Mouse (Mus musculus): ENCODE data around the gene Cdc42ep4.

Gene Cdc42ep4

GRCm38 (mm10) chr11:113751484-113752084 lies at the start of gene Cdc42ep4:
TSS of gene Cdc42ep4 (minus strand) at chr11:113751881.
- ATAC-seq (ENCODE audit: insufficient number of reproducible peaks, low FRiP score, low TSS enrichment): peak; percentile 64

GRCm38 (mm10) chr11:113800026-113800425 lies 48.3 kb upstream of the Cdc42ep4 start:
- no peak for ATAC-seq (ENCODE audit: insufficient number of reproducible peaks, low FRiP score, low TSS enrichment)

GRCm38 (mm10) chr11:113799041-113799447 lies 47.4 kb upstream of the Cdc42ep4 start:
- no peak for ATAC-seq (ENCODE audit: insufficient number of reproducible peaks, low FRiP score, low TSS enrichment)

GRCm38 (mm10) chr11:113798011-113798410 lies 46.3 kb upstream of the Cdc42ep4 start:
- peak; percentile 93 for ATAC-seq (ENCODE audit: insufficient number of reproducible peaks, low FRiP score, low TSS enrichment)

- ATAC-seq (ENCODE audit: insufficient number of reproducible peaks, low FRiP score, low TSS enrichment): no peak
Measured at GRCm38 (mm10) chr11:113797014-113797983, 45.6 kb upstream of the Cdc42ep4 start.

- ATAC-seq (ENCODE audit: insufficient number of reproducible peaks, low FRiP score, low TSS enrichment): no peak
Measured at GRCm38 (mm10) chr11:113795846-113796245, 44.2 kb upstream of the Cdc42ep4 start.

- ATAC-seq (ENCODE audit: insufficient number of reproducible peaks, low FRiP score, low TSS enrichment): no peak
Measured at GRCm38 (mm10) chr11:113791357-113792215, 39.9 kb upstream of the Cdc42ep4 start.

GRCm38 (mm10) chr11:113789101-113789500 lies 37.4 kb upstream of the Cdc42ep4 start:
- ATAC-seq (ENCODE audit: insufficient number of reproducible peaks, low FRiP score, low TSS enrichment): no peak

GRCm38 (mm10) chr11:113788183-113788789 lies 36.6 kb upstream of the Cdc42ep4 start:
- no peak for ATAC-seq (ENCODE audit: insufficient number of reproducible peaks, low FRiP score, low TSS enrichment)

- ATAC-seq (ENCODE audit: insufficient number of reproducible peaks, low FRiP score, low TSS enrichment): no peak
Measured at GRCm38 (mm10) chr11:113787432-113788182, 35.9 kb upstream of the Cdc42ep4 start.

- ATAC-seq (ENCODE audit: insufficient number of reproducible peaks, low FRiP score, low TSS enrichment): no peak
Measured at GRCm38 (mm10) chr11:113787009-113787408, 35.3 kb upstream of the Cdc42ep4 start.

- ATAC-seq (ENCODE audit: insufficient number of reproducible peaks, low FRiP score, low TSS enrichment): no peak
Measured at GRCm38 (mm10) chr11:113786395-113786794, 34.7 kb upstream of the Cdc42ep4 start.

GRCm38 (mm10) chr11:113785406-113786171 lies 33.9 kb upstream of the Cdc42ep4 start:
- ATAC-seq (ENCODE audit: insufficient number of reproducible peaks, low FRiP score, low TSS enrichment): no peak; the same call in 1 of the 2 replicates

- no peak for ATAC-seq (ENCODE audit: insufficient number of reproducible peaks, low FRiP score, low TSS enrichment)
Measured at GRCm38 (mm10) chr11:113784656-113785396, 33.1 kb upstream of the Cdc42ep4 start.

- ATAC-seq (ENCODE audit: insufficient number of reproducible peaks, low FRiP score, low TSS enrichment): no peak
Measured at GRCm38 (mm10) chr11:113782496-113782895, 30.8 kb upstream of the Cdc42ep4 start.

GRCm38 (mm10) chr11:113782006-113782405 lies 30.3 kb upstream of the Cdc42ep4 start:
- no peak for ATAC-seq (ENCODE audit: insufficient number of reproducible peaks, low FRiP score, low TSS enrichment)

- no peak for ATAC-seq (ENCODE audit: insufficient number of reproducible peaks, low FRiP score, low TSS enrichment)
Measured at GRCm38 (mm10) chr11:113779680-113780041, 28.0 kb upstream of the Cdc42ep4 start.

All from cerebellum, adult (tissue).